Mouse (Mus musculus) neural tube, embryonic 13.5 days (tissue): ENCODE data around the gene Mrgprf. TPM values are rescaled to one million over a fixed set of nuclear protein-coding genes. Genes with fewer than 3 reads are reported as not detected.

ENCODE experiments used
- ATAC-seq: fragments of 200-750 bp; cut with Nextera tagmentation; 2 replicates; pipeline ENCODE4 v1.8.0; 2017; ENCODE audit warnings: low read depth, mild to moderate bottlenecking, moderate TSS enrichment, moderate library complexity
- H3K27ac ChIP-seq: fragments of 300-500 bp; sonication (generic); replicated peaks from 2 replicates; pipeline ENCODE4 v1.5.1; 2015; ENCODE audit warnings: moderate library complexity, mild to moderate bottlenecking, inconsistent platforms
- H3K27me3 ChIP-seq: fragments of 300-500 bp; sonication (generic); 2 replicates; pipeline ENCODE4 v1.6.1; 2015; ENCODE audit warnings: mild to moderate bottlenecking, inconsistent platforms
- H3K36me3 ChIP-seq: fragments of 300-500 bp; sonication (generic); 2 replicates; pipeline ENCODE4 v1.6.1; 2015; ENCODE audit warnings: mild to moderate bottlenecking, inconsistent platforms
- H3K4me1 ChIP-seq: fragments of 300-500 bp; sonication (generic); replicated peaks from 2 replicates; pipeline ENCODE4 v1.6.1; 2015; ENCODE audit warnings: inconsistent platforms
- H3K4me2 ChIP-seq: fragments of 300-500 bp; sonication (generic); 2 replicates; pipeline ENCODE4 v1.6.1; 2015; ENCODE audit warnings: inconsistent platforms, mild to moderate bottlenecking, moderate library complexity
- H3K4me3 ChIP-seq: fragments of 300-500 bp; sonication (generic); 2 replicates; pipeline ENCODE4 v1.5.1; 2015; ENCODE audit warnings: mild to moderate bottlenecking, inconsistent platforms
- H3K9ac ChIP-seq: fragments of 300-500 bp; sonication (generic); 2 replicates; pipeline ENCODE4 v1.6.1; 2015; ENCODE audit warnings: moderate library complexity, mild to moderate bottlenecking, inconsistent platforms
- H3K9me3 ChIP-seq: fragments of 300-500 bp; sonication (generic); 2 replicates; pipeline ENCODE4 v1.6.1; 2016; ENCODE audit warnings: inconsistent platforms
- WGBS: fragments of 180-500 bp; shearing (Covaris S2); methylation state at CpG from one replicate; pipeline ENCODE4 v1.1.7; 2015; 5-methylcytosine and 5-hydroxymethylcytosine counted together
- polyA plus RNA-seq: library from polyadenylated mRNA; unstranded; fragments of >200 nt; fragmentation: Nextera tagmentation; extraction: Ambion mirVana; gene quantifications from 2 replicates; pipeline ENCODE4 v1.2.1, GENCODE M21; 2015

Mrgprf gene
- polyA plus RNA-seq, 1 experiment from 2014 or later, result 1.3 TPM

DNA sequence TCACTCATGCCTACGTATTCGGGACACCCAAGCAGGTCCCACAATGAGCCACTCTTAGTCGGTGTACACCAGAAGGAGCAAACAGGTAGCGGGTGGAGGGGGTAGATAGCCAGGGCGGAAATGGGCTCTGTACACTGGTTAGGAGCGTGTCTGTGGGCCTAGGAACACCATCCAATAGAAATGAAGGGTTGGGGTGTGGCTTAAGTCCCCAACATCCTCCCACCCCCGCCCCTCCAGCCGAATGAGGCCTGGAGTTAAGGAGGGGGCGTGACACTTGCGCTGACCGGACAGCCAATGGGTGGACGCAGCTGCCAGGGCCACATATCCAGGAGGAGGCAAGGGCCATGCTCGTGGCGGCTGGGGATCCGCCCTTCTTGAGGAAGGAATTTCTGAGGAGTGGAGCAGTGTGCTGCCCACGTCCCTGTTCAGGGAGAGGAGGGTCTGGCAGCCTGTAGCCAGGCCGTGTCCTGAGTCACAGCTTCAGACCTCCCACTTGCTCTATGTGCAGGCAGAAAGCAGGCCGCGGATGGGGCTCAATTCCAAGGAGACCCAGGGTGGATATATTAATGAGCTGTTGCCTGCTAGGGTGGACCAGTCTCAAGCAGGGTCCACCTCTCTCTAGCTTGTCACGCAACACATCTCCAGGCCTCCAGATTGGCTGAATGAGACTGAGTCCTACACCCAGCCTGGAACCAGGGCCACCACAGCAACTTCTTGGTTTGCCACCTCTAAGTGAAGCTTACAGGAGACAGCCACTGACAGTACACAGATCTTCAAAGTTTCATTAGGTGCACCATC lies 2.1 kb downstream of the Mrgprf start:
- peak; percentile 78 for ATAC-seq
- no peaks in the 10 kb centered on the region for H3K27me3 ChIP-seq
- H3K9me3 ChIP-seq, result no peaks in the 10 kb centered on the region
- H3K4me2 ChIP-seq, result peak overlapping the region; percentile 46
- no peak overlapping the region for H3K27ac ChIP-seq
- 0 out of 2 replicates have a peak overlapping the region, but pooled peaks have one; percentile 26 for H3K9ac ChIP-seq
- 7% methylated on average over 20 of the region's 20 CpGs for WGBS
- H3K36me3 ChIP-seq, result no peaks in the 10 kb centered on the region
- H3K4me1 ChIP-seq, result peaks cover 8% of the 10 kb centered on the region
- peak overlapping the region; percentile 12 for H3K4me3 ChIP-seq

DNA sequence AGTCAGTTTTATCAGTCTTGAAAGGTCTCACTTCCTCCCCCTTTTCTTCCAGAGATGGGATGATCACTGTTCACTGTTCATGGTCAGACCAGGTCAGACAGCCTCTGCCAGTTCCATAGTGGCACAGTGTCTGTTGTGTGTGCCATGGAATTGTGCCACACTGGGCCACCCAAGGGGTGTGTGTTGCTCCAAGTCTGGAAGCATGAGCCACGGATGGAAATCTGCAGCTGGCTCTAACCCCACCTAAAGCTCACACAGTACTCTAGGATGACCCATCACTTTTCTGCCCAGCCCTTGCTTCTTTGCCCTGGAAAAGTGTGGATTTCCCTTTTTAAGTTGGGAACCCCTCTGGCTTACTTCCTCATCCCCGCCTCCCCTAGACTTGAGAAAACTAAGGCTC lies 3.5 kb downstream of the Mrgprf start:
- no peak for ATAC-seq
- Histone ChIP-seq H3K4me3 (no peak overlapping the region), H3K27me3 (no peaks in the 10 kb centered on the region), H3K36me3 (no peaks in the 10 kb centered on the region), H3K9me3 (no peaks in the 10 kb centered on the region), H3K9ac (no peak overlapping the region), H3K27ac (no peak overlapping the region), H3K4me1 (peaks cover 8% of the 10 kb centered on the region), H3K4me2 (no peak overlapping the region)
- 88% methylated on average over 2 of the region's 2 CpGs for WGBS

DNA sequence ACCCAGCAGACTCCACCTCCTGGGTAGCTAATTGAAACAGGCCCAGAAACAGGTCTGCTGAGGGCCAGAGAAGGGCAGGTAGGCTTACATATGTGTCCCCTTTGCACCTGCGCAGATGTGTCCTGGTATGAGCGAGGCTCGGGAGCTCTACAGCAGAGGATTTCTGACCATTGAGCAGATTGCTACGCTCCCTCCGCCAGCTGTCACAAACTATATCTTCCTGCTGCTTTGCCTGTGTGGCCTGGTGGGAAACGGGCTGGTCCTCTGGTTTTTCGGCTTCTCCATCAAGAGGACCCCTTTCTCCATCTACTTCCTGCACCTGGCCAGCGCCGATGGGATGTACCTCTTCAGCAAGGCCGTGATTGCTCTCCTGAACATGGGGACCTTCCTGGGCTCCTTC lies 7.0 kb downstream of the Mrgprf start:
- Histone ChIP-seq H3K9me3 (no peaks in the 10 kb centered on the region), H3K36me3 (no peaks in the 10 kb centered on the region), H3K27me3 (no peaks in the 10 kb centered on the region), H3K27ac (no peak overlapping the region), H3K4me2 (no peak overlapping the region), H3K9ac (no peak overlapping the region), H3K4me3 (no peak overlapping the region), H3K4me1 (peaks cover 3% of the 10 kb centered on the region)
- 94% methylated on average over 10 of the region's 10 CpGs for WGBS
- no peak for ATAC-seq

DNA sequence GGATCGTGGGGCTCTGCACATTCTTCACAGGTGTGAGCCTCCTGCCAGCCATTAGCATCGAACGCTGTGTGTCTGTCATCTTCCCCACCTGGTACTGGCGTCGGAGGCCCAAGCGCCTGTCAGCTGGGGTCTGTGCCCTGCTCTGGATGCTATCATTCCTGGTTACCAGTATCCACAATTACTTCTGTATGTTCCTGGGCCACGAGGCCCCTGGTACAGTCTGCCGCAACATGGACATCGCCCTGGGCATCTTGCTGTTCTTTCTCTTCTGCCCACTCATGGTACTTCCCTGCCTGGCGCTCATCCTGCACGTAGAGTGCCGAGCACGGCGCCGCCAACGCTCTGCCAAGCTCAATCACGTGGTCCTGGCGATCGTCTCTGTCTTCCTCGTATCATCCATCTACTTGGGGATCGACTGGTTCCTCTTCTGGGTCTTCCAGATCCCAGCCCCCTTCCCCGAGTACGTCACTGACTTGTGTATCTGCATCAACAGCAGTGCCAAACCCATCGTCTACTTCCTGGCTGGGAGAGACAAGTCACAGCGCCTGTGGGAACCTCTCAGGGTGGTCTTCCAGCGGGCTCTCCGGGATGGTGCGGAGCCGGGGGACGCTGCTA lies 7.5 kb downstream of the Mrgprf start:
- 79% methylated on average over 30 of the region's 30 CpGs for WGBS
- Histone ChIP-seq H3K9ac (no peak overlapping the region), H3K4me2 (no peak overlapping the region), H3K36me3 (no peaks in the 10 kb centered on the region), H3K27ac (no peak overlapping the region), H3K27me3 (no peaks in the 10 kb centered on the region), H3K4me1 (no peaks in the 10 kb centered on the region; the same call in 1 of the 2 replicates), H3K4me3 (no peak overlapping the region), H3K9me3 (no peaks in the 10 kb centered on the region)
- ATAC-seq, result no peak

DNA sequence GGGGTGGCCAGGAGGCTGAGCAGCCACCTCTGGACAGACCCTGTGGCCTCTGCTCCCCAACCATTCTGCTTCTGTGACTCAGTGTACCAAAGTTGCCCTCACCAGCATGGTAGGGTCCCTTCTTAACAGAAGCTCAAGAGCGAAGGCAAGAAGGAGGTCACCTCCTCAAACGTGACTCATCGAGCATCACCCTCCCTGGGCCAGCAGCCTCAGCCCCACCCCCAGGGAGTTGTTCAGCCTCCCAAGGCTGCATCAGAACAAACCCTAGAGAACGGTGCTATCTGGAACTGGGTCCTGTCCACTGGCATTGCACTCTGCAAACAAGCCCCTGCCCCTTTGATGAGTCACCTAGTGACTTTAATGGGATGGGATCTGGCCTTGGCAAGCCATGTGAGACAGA lies 8.2 kb downstream of the Mrgprf start:
- no peaks in the 10 kb centered on the region for H3K36me3 ChIP-seq
- H3K9ac ChIP-seq, result no peak overlapping the region
- no peak overlapping the region for H3K4me3 ChIP-seq
- H3K27ac ChIP-seq, result no peak overlapping the region
- ATAC-seq, result no peak
- 72% methylated on average over 4 of the region's 4 CpGs for WGBS
- H3K27me3 ChIP-seq, result no peaks in the 10 kb centered on the region
- H3K4me2 ChIP-seq, result no peak overlapping the region
- H3K4me1 ChIP-seq, result no peaks in the 10 kb centered on the region; the same call in 1 of the 2 replicates
- no peaks in the 10 kb centered on the region for H3K9me3 ChIP-seq

DNA sequence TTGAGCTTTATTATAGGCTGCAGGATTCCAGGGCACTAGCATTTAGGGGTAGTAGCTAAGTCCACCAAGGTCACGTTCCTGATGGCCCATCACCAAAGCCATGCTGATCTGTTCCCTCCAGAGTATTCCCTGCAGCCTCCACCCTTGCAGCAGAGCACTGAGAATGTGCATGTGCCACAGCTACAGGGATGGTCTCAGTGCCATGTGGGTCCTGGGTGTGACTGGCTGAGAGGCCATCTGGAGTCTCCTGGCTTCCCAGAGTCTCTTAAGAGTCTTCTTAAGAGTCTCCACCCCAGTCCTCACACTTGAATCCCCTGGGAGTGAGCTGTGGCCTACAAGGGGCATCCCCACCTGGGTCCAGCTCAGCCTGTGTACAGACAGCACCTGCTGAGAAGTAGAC lies 9.2 kb downstream of the Mrgprf start:
- WGBS, result 69% methylated on average over 1 of the region's 1 CpGs
- Histone ChIP-seq H3K4me3 (no peak overlapping the region), H3K27me3 (no peaks in the 10 kb centered on the region), H3K9ac (no peak overlapping the region), H3K27ac (no peak overlapping the region), H3K4me2 (no peak overlapping the region), H3K9me3 (no peaks in the 10 kb centered on the region), H3K36me3 (no peaks in the 10 kb centered on the region), H3K4me1 (no peaks in the 10 kb centered on the region; the same call in 1 of the 2 replicates)
- no peak for ATAC-seq

DNA sequence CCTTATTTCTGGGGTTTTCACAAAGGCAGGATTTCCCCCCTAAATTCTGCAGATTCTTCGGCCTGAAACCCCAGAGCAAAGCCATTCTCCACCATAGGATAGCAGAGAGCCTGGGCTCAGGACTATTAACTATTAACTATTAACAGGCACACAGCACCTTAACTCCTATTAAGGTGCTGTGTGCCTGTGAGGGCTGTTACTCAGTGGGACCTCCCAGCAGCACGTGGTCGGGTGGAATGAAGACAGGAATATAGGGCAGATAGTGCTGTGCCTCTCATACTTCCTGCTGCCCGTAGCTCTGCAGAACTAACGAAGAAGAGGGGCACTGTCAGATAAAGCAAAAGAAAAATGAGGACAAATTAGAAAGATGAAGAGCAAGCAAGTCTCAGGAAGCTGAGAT lies 9.9 kb downstream of the Mrgprf start:
- H3K27ac ChIP-seq, result no peak overlapping the region; the same call in 1 of the 2 replicates
- no peak overlapping the region for H3K9ac ChIP-seq
- H3K9me3 ChIP-seq, result no peaks in the 10 kb centered on the region
- H3K27me3 ChIP-seq, result no peaks in the 10 kb centered on the region
- H3K4me1 ChIP-seq, result no peaks in the 10 kb centered on the region; the same call in 1 of the 2 replicates
- H3K4me3 ChIP-seq, result no peak overlapping the region
- no peak for ATAC-seq
- WGBS, result 61% methylated on average over 5 of the region's 5 CpGs
- no peaks in the 10 kb centered on the region for H3K36me3 ChIP-seq
- H3K4me2 ChIP-seq, result no peak overlapping the region

DNA sequence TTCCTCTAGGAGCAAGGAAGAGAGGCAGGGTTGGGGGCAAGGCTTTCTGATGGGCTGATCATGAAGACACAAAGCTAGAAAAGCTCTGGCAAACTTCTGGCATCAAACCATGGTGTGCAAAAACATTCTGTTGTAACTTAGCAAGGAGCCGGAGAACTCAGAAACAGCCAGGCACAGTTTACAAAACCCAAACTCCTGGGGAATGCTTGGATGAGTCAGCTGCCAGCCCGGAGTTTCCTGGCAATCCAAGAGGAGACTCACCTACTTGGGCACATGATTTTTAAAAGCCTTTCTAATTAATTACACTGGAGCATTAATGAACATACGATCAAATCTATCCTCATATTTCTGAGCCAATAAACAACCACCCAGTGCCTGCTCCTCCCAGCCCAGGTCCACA lies 11.5 kb downstream of the Mrgprf start:
- no peaks in the 10 kb centered on the region for H3K9me3 ChIP-seq
- ATAC-seq, result no peak
- no peak overlapping the region for H3K4me3 ChIP-seq
- H3K27me3 ChIP-seq, result no peaks in the 10 kb centered on the region
- no peak overlapping the region for H3K27ac ChIP-seq
- H3K9ac ChIP-seq, result no peak overlapping the region
- H3K4me2 ChIP-seq, result no peak overlapping the region
- 80% methylated on average over 3 of the region's 3 CpGs for WGBS
- H3K36me3 ChIP-seq, result no peaks in the 10 kb centered on the region
- H3K4me1 ChIP-seq, result no peaks in the 10 kb centered on the region; the same call in 1 of the 2 replicates

DNA sequence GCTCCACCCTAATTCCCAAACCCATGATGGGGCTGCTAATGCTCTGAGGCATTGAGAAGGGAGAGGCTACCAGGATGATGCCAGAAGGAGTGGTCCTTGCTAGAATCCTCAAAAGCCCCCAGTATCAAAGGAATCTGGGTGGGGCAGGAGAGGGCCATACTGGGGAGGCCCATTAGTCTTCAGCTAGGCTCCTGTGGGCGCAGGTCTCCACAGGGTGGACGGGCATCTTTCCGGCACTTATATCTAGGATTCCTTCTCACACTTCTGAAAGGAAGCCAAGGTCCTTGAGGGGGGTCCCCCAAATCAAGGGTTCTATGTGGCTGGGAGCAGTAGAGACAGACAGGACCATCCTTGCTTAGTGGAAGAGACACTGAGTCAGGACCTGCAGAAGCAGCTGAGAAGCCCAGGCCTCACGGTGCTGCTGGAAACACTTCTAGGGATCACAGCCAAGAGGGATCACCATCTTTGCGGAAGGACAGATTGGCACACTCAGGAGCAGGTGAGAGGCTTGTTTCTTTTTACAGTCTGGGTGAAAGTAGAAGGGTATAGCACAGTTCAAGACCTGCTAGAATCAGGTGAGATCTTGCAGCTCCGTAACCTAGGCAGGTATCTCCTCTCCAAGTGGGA lies 14.3 kb downstream of the Mrgprf start, which contains the start of gene Mrgprd:
TSS of gene Mrgprd (plus strand) at position 51 of the 627 bp plus-strand sequence.
- Histone ChIP-seq H3K9me3 (no peaks in the 10 kb centered on the region), H3K27ac (no peak within 1 kb of the TSS), H3K4me2 (no peak within 1 kb of the TSS), H3K4me3 (no peak within 1 kb of the TSS), H3K36me3 (no peaks in the 10 kb centered on the region), H3K9ac (no peak within 1 kb of the TSS), H3K4me1 (no peaks in the 10 kb centered on the region), H3K27me3 (no peaks in the 10 kb centered on the region)
- no peak for ATAC-seq
- 90% methylated on average over 6 of the region's 6 CpGs for WGBS

DNA sequence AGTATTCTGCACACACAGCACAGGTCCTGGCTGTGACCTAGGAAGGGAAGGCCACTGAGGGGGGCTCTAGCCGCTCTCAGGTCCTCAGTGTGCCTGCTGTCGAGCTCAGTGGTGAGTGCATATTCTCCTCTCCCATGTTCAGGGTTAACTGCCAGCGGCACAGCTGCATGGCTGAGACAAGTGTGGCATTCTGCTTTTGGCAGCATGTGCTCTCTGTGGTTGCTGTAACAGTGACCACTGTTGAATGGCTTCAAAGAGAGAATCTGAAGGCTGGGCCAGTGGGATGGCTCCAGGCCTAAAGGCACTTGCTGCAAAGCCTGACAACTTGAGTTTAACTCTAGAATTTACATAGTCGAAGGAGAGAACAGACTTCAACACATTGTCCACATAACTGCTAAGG lies 16.9 kb downstream of the Mrgprf start:
- H3K36me3 ChIP-seq, result no peaks in the 10 kb centered on the region
- no peak for ATAC-seq
- no peak overlapping the region for H3K4me2 ChIP-seq
- no peaks in the 10 kb centered on the region for H3K4me1 ChIP-seq
- 68% methylated on average over 4 of the region's 4 CpGs for WGBS
- H3K27me3 ChIP-seq, result no peaks in the 10 kb centered on the region
- no peak overlapping the region for H3K4me3 ChIP-seq
- no peak overlapping the region for H3K9ac ChIP-seq
- no peaks in the 10 kb centered on the region for H3K9me3 ChIP-seq
- H3K27ac ChIP-seq, result no peak overlapping the region

DNA sequence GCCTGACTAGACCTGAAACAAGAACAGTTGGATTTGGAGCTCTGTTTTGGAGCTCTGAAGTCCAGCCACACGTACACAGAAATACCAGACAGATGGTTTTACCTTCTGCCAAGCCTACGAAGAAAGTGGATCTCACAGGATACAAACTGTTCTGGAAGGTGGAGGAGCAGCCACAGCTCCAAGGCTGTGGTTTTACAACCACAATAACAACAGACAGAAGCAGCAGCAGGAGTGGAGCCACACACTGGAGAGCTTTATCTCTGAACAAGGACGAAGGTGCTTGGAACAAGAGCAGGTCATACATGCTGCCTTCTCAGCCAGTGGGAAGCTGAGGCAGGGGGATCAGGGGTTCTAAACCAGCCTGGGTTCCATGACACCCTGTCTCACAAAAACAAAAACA lies 18.9 kb downstream of the Mrgprf start:
- Histone ChIP-seq H3K27me3 (no peaks in the 10 kb centered on the region), H3K9ac (no peak overlapping the region), H3K36me3 (no peaks in the 10 kb centered on the region), H3K27ac (no peak overlapping the region), H3K4me1 (no peaks in the 10 kb centered on the region), H3K4me2 (no peak overlapping the region), H3K9me3 (no peaks in the 10 kb centered on the region), H3K4me3 (no peak overlapping the region)
- WGBS, result 72% methylated on average over 3 of the region's 3 CpGs
- ATAC-seq, result no peak

DNA sequence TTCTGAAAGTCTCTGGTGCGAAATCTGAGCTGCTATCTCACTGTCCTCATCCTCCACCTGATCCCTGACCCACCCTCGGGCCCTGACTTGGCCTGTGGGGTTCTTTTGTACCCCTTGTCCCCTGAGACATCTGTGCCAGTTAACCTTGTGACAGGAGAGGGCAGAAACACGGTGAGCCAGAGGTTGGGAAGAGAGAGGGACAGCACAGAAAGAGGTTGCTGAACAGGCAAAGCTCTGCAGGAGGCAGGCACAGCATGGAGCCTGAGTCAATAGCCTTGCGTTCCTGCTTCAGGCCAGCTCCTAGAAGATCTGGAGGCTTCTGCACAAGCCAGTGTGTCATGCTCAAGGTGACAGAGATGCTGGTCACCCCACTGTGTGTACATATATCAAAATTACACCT lies 23.0 kb downstream of the Mrgprf start:
- ATAC-seq, result no peak
- WGBS, result 35% methylated on average over 4 of the region's 4 CpGs
- H3K4me3 ChIP-seq, result no peak overlapping the region

More for the DNA sequence above, 23.0 kb downstream of the Mrgprf start:
- no peak overlapping the region for H3K4me2 ChIP-seq
- no peaks in the 10 kb centered on the region for H3K4me1 ChIP-seq
- H3K9ac ChIP-seq, result no peak overlapping the region
- no peaks in the 10 kb centered on the region for H3K27me3 ChIP-seq
- no peaks in the 10 kb centered on the region for H3K36me3 ChIP-seq
- H3K27ac ChIP-seq, result no peak overlapping the region
- no peaks in the 10 kb centered on the region for H3K9me3 ChIP-seq
